Mouse (Mus musculus) G1E (cell line): ENCODE measurements around the gene Adk.

Experiments
- CTCF ChIP-seq: IDR thresholded peaks from 2 replicates; pipeline ENCODE4 v1.5.1; 2012; ENCODE audit warnings: low read depth, low read length, inconsistent platforms, mixed read lengths
- GATA1 ChIP-seq: IDR thresholded peaks from 2 replicates; pipeline ENCODE4 v1.6.1; 2012; ENCODE audit warnings: borderline replicate concordance, low read length, inconsistent platforms, mixed read lengths
- GATA2 ChIP-seq: IDR thresholded peaks from 2 replicates; pipeline ENCODE4 v1.6.1; 2012; ENCODE audit warnings: low read depth, low read length, inconsistent platforms, borderline replicate concordance
- POLR2AphosphoS5 ChIP-seq: IDR thresholded peaks from 2 replicates; pipeline ENCODE4 v1.6.1; 2012; ENCODE audit warnings: low read depth, low read length, inconsistent platforms; ENCODE audit not compliant: insufficient replicate concordance

DNA sequence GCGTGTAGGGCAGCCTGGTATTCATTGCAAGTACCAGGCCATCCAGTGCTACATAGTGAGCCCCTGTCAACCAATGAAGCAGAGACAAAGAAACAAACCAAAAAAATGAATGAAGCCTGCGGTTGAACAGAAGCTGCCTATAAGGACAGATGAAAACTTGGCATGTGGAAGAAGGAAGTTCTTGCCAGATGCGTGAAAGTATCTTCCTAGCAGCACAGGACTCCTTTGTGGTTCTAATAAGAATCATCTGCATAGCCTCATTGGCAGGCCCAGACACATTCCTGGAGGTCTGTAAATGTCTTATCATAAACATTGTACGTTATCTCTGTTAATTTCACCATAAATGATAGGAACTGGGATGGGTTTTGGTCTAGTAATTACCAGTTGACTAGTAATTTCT is 154.1 kb downstream of the Adk start:
- TF ChIP-seq CTCF = no peak
- no peak for TF ChIP-seq GATA1
- TF ChIP-seq GATA2 = no peak
- no peak for TF ChIP-seq POLR2AphosphoS5
